Mouse (Mus musculus): ENCODE results near the gene Unc80. TPM values are rescaled to one million over a fixed set of nuclear protein-coding genes. Genes with fewer than 3 reads are reported as not detected.

Unc80 gene
- not detected for polyA plus RNA-seq (2012; fragmentation: generic; extraction: Trizol)
- long read RNA-seq, experiment 1 = 0 reads
- long read RNA-seq, experiment 2 = 0 reads

DNA sequence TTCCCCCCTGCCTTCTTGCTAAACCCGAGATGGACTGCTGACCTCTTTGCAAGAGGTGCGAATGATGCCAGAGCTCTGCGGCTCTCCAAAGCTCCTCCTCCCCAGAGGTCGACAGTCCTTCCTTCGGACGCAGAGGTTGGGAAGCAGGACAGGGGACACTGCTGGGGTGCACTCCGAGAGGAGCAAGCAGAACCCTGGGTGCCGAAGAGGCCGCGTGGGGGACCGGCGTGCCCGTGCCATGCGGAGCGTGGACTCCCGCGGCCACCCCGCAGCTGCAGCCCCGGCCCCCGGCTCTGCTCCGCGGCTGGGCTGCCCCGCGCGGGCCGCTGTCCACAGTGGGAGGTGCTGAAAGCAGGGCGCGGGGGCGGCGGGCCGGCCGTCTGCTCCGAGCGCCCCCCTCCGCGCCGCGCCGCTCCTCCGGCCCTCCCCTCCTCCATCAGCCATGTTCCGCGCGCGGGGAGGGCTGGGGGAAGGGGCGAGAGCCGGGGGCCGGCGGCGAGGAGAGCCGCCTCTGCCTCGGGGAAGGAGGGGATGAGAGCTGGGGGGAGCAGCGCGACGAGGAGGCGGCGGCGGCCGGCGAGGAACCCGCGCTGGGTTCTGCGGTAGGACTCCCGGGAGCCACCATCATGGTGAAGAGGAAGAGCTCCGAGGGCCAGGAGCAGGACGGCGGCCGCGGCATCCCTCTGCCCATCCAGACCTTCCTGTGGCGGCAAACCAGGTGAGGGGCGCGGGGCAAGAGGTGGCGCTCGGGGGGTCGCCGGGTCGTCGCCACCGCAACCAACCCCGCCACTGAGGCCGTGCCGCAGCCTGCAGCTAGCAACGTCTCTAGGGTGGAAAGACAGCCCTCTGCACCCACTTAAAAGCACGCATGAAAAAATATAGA is at the start of gene Unc80:
Gene Unc80 (plus strand): TSS at position 547 of the 883 bp plus-strand sequence.
- Histone ChIP-seq H3K79me3 (ENCODE audit: low read depth) (no peaks in the 10 kb centered on the region), H3K79me2 (ENCODE audit: control insufficient read depth, insufficient read depth) (no peaks in the 10 kb centered on the region), H3K4me3 (ENCODE audit: insufficient read depth, poor library complexity, severe bottlenecking) (no peak within 1 kb of the TSS), H3K27me3 (ENCODE audit: control insufficient read depth, insufficient read depth, insufficient read length) (no peaks in the 10 kb centered on the region), H3ac (ENCODE audit: control insufficient read depth, insufficient read length, low read depth) (no peak within 1 kb of the TSS), H3K36me3 (ENCODE audit: control insufficient read depth, insufficient read depth) (no peaks in the 10 kb centered on the region)
- TF ChIP-seq CTCF (IDR thresholded peaks at IDR 0.05; ENCODE audit: control insufficient read depth, insufficient read depth, insufficient read length) (no peak), FOSL1 (IDR thresholded peaks at IDR 0.05; ENCODE audit: insufficient read depth, low read length, poor library complexity, severe bottlenecking) (no peak), MAX (IDR thresholded peaks at IDR 0.05) (no peak), USF1 (IDR thresholded peaks at IDR 0.05; ENCODE audit: low read depth) (no peak), MYOG (IDR thresholded peaks at IDR 0.05; ENCODE audit: control insufficient read depth, extremely low read depth, insufficient read length) (no peak), MYOD1 (IDR thresholded peaks at IDR 0.05; ENCODE audit: control insufficient read depth, insufficient read length, low read depth) (no peak), CEBPB (IDR thresholded peaks at IDR 0.05; ENCODE audit: low read depth) (no peak)

DNA sequence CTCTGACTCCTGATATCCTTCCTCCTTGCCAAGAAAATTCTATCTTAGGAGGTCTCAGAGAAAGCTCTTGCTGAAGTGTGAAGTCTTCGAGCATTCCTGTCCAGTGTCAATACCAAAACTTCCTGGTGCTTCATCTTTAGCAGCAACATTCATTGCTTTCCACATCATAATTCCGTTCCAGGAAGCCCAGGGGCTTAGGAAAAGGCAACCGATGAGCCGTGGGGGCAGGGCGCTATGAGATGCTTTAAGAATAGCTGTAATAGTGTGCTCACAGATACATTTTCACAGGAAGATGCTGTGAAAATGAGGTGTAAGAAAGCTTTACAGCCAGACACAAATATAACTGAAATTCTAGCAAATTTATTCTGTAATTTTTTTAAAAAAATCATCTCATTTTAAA is 42.1 kb upstream of the Unc80 start:
- Histone ChIP-seq H3ac (ENCODE audit: control insufficient read depth, insufficient read length, low read depth) (no peak overlapping the region), H3K36me3 (ENCODE audit: control insufficient read depth, insufficient read depth) (no peaks in the 10 kb centered on the region), H3K79me3 (ENCODE audit: low read depth) (no peaks in the 10 kb centered on the region), H3K4me3 (ENCODE audit: insufficient read depth, poor library complexity, severe bottlenecking) (no peak overlapping the region), H3K27me3 (ENCODE audit: control insufficient read depth, insufficient read depth, insufficient read length) (no peaks in the 10 kb centered on the region), H3K79me2 (ENCODE audit: control insufficient read depth, insufficient read depth) (no peaks in the 10 kb centered on the region)
- no peak for TF ChIP-seq MYOD1 (IDR thresholded peaks at IDR 0.05; ENCODE audit: control insufficient read depth, insufficient read length, low read depth)
- TF ChIP-seq MAX (IDR thresholded peaks at IDR 0.05) = no peak
- no peak for TF ChIP-seq USF1 (IDR thresholded peaks at IDR 0.05; ENCODE audit: low read depth)
- TF ChIP-seq FOSL1 (IDR thresholded peaks at IDR 0.05; ENCODE audit: insufficient read depth, low read length, poor library complexity, severe bottlenecking) = no peak
- no peak for TF ChIP-seq CEBPB (IDR thresholded peaks at IDR 0.05; ENCODE audit: low read depth)
- TF ChIP-seq MYOG (IDR thresholded peaks at IDR 0.05; ENCODE audit: control insufficient read depth, extremely low read depth, insufficient read length) = no peak
- TF ChIP-seq CTCF (IDR thresholded peaks at IDR 0.05; ENCODE audit: control insufficient read depth, insufficient read depth, insufficient read length) = no peak

DNA sequence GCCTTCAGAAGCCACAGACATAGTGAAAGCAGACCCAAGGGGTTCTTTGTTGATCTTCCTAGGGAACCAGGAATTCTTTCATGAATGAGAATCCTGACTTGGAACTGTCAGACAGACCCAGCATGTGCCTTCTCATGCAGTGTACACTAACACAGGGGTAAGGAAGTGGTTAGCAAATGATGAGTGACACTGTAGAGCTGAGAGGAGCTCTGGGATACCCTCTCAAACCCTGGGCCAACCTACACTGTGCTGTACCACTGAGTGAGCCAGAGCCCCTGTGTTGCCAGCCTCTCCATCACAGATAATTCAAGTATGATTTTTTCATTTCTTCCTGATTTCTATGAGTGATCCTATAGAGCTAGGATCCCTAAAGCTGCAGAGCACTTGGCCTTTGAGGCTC is 37.2 kb upstream of the Unc80 start:
- Histone ChIP-seq H3K27me3 (ENCODE audit: control insufficient read depth, insufficient read depth, insufficient read length) (no peaks in the 10 kb centered on the region), H3ac (ENCODE audit: control insufficient read depth, insufficient read length, low read depth) (no peak overlapping the region), H3K79me2 (ENCODE audit: control insufficient read depth, insufficient read depth) (no peaks in the 10 kb centered on the region), H3K79me3 (ENCODE audit: low read depth) (no peaks in the 10 kb centered on the region), H3K36me3 (ENCODE audit: control insufficient read depth, insufficient read depth) (no peaks in the 10 kb centered on the region), H3K4me3 (ENCODE audit: insufficient read depth, poor library complexity, severe bottlenecking) (no peak overlapping the region)
- TF ChIP-seq MYOG (IDR thresholded peaks at IDR 0.05; ENCODE audit: control insufficient read depth, extremely low read depth, insufficient read length) = no peak
- no peak for TF ChIP-seq MAX (IDR thresholded peaks at IDR 0.05)
- TF ChIP-seq CEBPB (IDR thresholded peaks at IDR 0.05; ENCODE audit: low read depth) = no peak

DNA sequence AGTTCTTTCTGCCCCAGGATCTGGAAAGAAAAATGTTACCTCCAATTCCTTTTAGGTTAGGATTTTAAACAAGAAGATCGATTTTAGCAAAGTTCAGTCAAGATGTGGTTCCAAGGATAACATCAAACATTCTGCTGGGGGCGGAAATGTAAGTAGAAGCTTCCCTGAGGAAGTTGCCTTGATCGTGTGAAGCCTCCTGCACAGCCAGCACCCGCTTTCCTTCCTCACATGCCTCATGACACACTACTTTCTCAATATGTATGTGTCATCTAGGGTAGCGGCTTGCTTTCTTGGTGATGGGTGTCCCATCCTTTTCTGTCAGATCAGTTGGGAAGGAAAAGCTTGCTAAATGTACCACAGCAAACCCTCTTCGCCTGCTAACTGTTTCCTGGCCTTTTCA is 36.7 kb upstream of the Unc80 start:
- TF ChIP-seq FOSL1 (IDR thresholded peaks at IDR 0.05; ENCODE audit: insufficient read depth, low read length, poor library complexity, severe bottlenecking) (no peak), CTCF (IDR thresholded peaks at IDR 0.05; ENCODE audit: control insufficient read depth, insufficient read depth, insufficient read length) (no peak), MYOD1 (IDR thresholded peaks at IDR 0.05; ENCODE audit: control insufficient read depth, insufficient read length, low read depth) (no peak), MYOG (IDR thresholded peaks at IDR 0.05; ENCODE audit: control insufficient read depth, extremely low read depth, insufficient read length) (no peak), MAX (IDR thresholded peaks at IDR 0.05) (no peak), USF1 (IDR thresholded peaks at IDR 0.05; ENCODE audit: low read depth) (no peak), CEBPB (IDR thresholded peaks at IDR 0.05; ENCODE audit: low read depth) (no peak)
- H3K79me2 ChIP-seq (ENCODE audit: control insufficient read depth, insufficient read depth) = no peaks in the 10 kb centered on the region
- no peak overlapping the region for H3ac ChIP-seq (ENCODE audit: control insufficient read depth, insufficient read length, low read depth)
- H3K27me3 ChIP-seq (ENCODE audit: control insufficient read depth, insufficient read depth, insufficient read length) = no peaks in the 10 kb centered on the region
- no peaks in the 10 kb centered on the region for H3K79me3 ChIP-seq (ENCODE audit: low read depth)
- H3K4me3 ChIP-seq (ENCODE audit: insufficient read depth, poor library complexity, severe bottlenecking) = no peak overlapping the region
- no peaks in the 10 kb centered on the region for H3K36me3 ChIP-seq (ENCODE audit: control insufficient read depth, insufficient read depth)

DNA sequence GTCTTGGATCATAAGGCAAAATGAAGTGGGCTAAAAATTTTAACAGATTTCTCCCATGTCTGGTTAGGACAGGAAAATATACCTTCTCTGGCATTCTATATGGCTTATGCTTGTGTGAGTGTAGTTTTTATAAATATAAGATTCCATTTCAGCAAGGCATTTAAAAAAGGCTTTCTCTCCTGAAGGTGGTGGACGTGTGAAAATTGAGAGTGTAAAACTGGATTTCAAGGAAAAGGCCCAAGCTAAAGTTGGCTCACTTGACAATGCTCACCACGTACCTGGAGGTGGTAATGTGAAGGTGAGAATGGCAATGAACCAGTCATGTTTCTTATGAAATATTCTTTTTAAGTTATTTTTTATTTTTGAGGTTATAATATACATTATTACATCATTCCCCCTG is 30.1 kb upstream of the Unc80 start:
- Histone ChIP-seq H3K27me3 (ENCODE audit: control insufficient read depth, insufficient read depth, insufficient read length) (no peaks in the 10 kb centered on the region), H3ac (ENCODE audit: control insufficient read depth, insufficient read length, low read depth) (no peak overlapping the region), H3K4me3 (ENCODE audit: insufficient read depth, poor library complexity, severe bottlenecking) (no peak overlapping the region), H3K79me3 (ENCODE audit: low read depth) (no peaks in the 10 kb centered on the region), H3K36me3 (ENCODE audit: control insufficient read depth, insufficient read depth) (no peaks in the 10 kb centered on the region), H3K79me2 (ENCODE audit: control insufficient read depth, insufficient read depth) (no peaks in the 10 kb centered on the region)
- TF ChIP-seq MAX (IDR thresholded peaks at IDR 0.05) (no peak), MYOD1 (IDR thresholded peaks at IDR 0.05; ENCODE audit: control insufficient read depth, insufficient read length, low read depth) (no peak), CEBPB (IDR thresholded peaks at IDR 0.05; ENCODE audit: low read depth) (no peak), MYOG (IDR thresholded peaks at IDR 0.05; ENCODE audit: control insufficient read depth, extremely low read depth, insufficient read length) (no peak), FOSL1 (IDR thresholded peaks at IDR 0.05; ENCODE audit: insufficient read depth, low read length, poor library complexity, severe bottlenecking) (no peak), CTCF (IDR thresholded peaks at IDR 0.05; ENCODE audit: control insufficient read depth, insufficient read depth, insufficient read length) (no peak), USF1 (IDR thresholded peaks at IDR 0.05; ENCODE audit: low read depth) (no peak)
